Mouse (Mus musculus) layer of hippocampus, postnatal 10 days (tissue): ENCODE measurements at regions not wholly inside any gene's neighbourhood (a gene's known extent, or its start where the extent isn't known, plus 50 kb on each side); places are given as distances from the start of the nearest gene placed in this dataset.

Source experiments
- DNase-seq, 2 experiments: peaks; one replicate each; pipeline ENCODE4 v3.0.0; 2021; ENCODE audit warnings: low spot score in 2 of 2

GRCm38 (mm10) chr15:45453797-45454196, 5319.6 kb downstream of the 9330182O14Rik start:
- DNase-seq = peak; percentile 78 to 81

- DNase-seq = no peak
These were observed 5336.3 kb downstream of the 9330182O14Rik start for GRCm38 (mm10) chr15:45470425-45470824.

- no peak for DNase-seq
These were observed 5339.0 kb downstream of the 9330182O14Rik start for GRCm38 (mm10) chr15:45473191-45473590.

- DNase-seq = no peak
These were observed 5376.1 kb downstream of the 9330182O14Rik start for GRCm38 (mm10) chr15:45510271-45510670.
